Mouse (Mus musculus) hindbrain, embryonic 16.5 days (tissue): ENCODE measurements around the gene Nav2. TPM values are rescaled to one million over a fixed set of nuclear protein-coding genes. Genes with fewer than 3 reads are reported as not detected.
A peak's percentile ranks its signal among the peaks of the same experiment; 100 is the strongest.

ENCODE experiments used
- ATAC-seq: fragments of 200-750 bp; cut with Nextera tagmentation; 2 replicates; pipeline ENCODE4 v1.8.0; 2017; ENCODE audit warnings: moderate TSS enrichment, moderate library complexity
- H3K27ac ChIP-seq: fragments of 300-500 bp; sonication (generic); 2 replicates; pipeline ENCODE4 v1.5.1; 2014; ENCODE audit warnings: low read depth, mild to moderate bottlenecking, control low read depth, low read length, moderate library complexity
- H3K27me3 ChIP-seq: fragments of 300-500 bp; sonication (generic); replicated peaks from 2 replicates; pipeline ENCODE4 v1.6.1; 2014; ENCODE audit warnings: low read length; ENCODE audit not compliant: control insufficient read depth, insufficient read depth
- H3K36me3 ChIP-seq: fragments of 300-500 bp; sonication (generic); 2 replicates; pipeline ENCODE4 v1.6.1; 2014; ENCODE audit warnings: mild to moderate bottlenecking, low read length, moderate library complexity, mixed read lengths; ENCODE audit not compliant: control insufficient read depth, insufficient read depth
- H3K4me1 ChIP-seq: fragments of 300-500 bp; sonication (generic); 2 replicates; pipeline ENCODE4 v1.6.1; 2014; ENCODE audit warnings: low read depth, low read length; ENCODE audit not compliant: control insufficient read depth, insufficient read depth
- H3K4me2 ChIP-seq: fragments of 300-500 bp; sonication (generic); 2 replicates; pipeline ENCODE4 v1.6.1; 2014; ENCODE audit warnings: mild to moderate bottlenecking, low read length, control low read depth, moderate library complexity
- H3K4me3 ChIP-seq: fragments of 300-500 bp; sonication (generic); 2 replicates; pipeline ENCODE4 v1.5.1; 2014; ENCODE audit warnings: mild to moderate bottlenecking, low read length, control low read depth, moderate library complexity
- H3K9ac ChIP-seq: fragments of 300-500 bp; sonication (generic); 2 replicates; pipeline ENCODE4 v1.6.1; 2014; ENCODE audit warnings: low read depth, mild to moderate bottlenecking, control low read depth, low read length, moderate library complexity
- H3K9me3 ChIP-seq: fragments of 300-500 bp; sonication (generic); 2 replicates; pipeline ENCODE4 v1.6.1; 2014; ENCODE audit warnings: mild to moderate bottlenecking, low read length, moderate library complexity; ENCODE audit not compliant: control insufficient read depth
- WGBS: fragments of 180-500 bp; shearing (Covaris S2); extraction: QIAGEN DNeasy Blood & Tissue Kit; methylation state at CpG from one replicate; pipeline ENCODE4 v1.1.7; 2014; 5-methylcytosine and 5-hydroxymethylcytosine counted together
- polyA plus RNA-seq: library from polyadenylated mRNA; unstranded; fragments of >200 nt; fragmentation: Nextera tagmentation; extraction: Ambion mirVana; gene quantifications from 2 replicates; pipeline ENCODE4 v1.2.1, GENCODE M21; 2015

Nav2 gene
- polyA plus RNA-seq, 1 experiment from 2014 or later = 27.9 TPM

- Histone ChIP-seq H3K9me3 (no peaks in the 10 kb centered on the region), H3K4me1 (peaks cover 20% of the 10 kb centered on the region), H3K27ac (no peak overlapping the region), H3K36me3 (no peaks in the 10 kb centered on the region), H3K27me3 (no peaks in the 10 kb centered on the region), H3K9ac (no peak overlapping the region), H3K4me2 (no peak overlapping the region), H3K4me3 (no peak overlapping the region)
- ATAC-seq = no peak
- WGBS = 62% methylated on average over 5 of the region's 5 CpGs
These were observed 109.3 kb downstream of the Nav2 start for GRCm38 (mm10) chr7:49017794-49018193.

GRCm38 (mm10) chr7:49018478-49018914 lies 110.0 kb downstream of the Nav2 start:
- H3K4me3 ChIP-seq = no peak overlapping the region
- WGBS = 18% methylated on average over 7 of the region's 7 CpGs
- no peak overlapping the region for H3K4me2 ChIP-seq
- H3K9ac ChIP-seq = no peak overlapping the region
- no peaks in the 10 kb centered on the region for H3K36me3 ChIP-seq
- ATAC-seq = peak; percentile 44
- peaks cover 17% of the 10 kb centered on the region for H3K4me1 ChIP-seq
- H3K9me3 ChIP-seq = no peaks in the 10 kb centered on the region
- no peaks in the 10 kb centered on the region for H3K27me3 ChIP-seq
- no peak overlapping the region for H3K27ac ChIP-seq

DNA sequence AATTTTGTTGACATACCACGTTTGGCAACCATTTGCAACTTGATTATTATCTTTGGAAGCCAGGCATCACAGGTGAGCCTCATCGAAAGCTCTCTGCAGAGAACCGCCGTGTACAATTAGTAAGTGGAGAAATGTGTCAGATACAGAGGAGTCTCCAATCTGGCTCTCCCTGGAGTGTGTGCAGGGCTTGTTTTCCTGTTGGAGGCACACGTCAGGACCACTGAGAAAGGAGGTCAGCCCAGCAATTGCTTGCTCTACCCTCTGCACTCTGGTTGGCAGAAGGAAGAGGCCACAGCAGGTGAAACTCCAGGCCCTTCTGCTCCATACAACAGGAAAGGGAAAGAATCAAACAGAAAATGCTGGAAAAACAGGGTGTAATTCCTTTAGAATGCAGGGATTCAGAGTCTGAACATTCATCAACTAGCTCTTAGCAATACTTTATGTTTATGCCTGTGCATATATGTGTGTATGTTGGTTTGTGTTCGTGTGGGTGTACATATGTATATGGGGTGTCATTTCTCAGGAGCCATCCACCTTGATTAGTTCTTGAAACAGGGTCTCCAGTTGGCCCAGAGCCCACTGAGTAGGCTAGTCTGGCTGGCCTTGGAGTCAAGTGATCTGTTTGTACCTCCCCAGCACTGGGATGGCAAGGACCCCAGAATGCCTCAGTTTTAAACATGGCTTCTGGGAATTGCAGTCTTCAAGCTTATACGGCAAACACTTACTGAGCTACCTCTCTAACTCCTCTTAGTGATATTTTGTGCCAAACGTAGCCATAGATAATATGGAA lies 116.7 kb downstream of the Nav2 start:
- H3K9ac ChIP-seq = no peak overlapping the region
- H3K4me3 ChIP-seq = no peak overlapping the region
- ATAC-seq = no peak; the same call in 1 of the 2 replicates
- no peak overlapping the region for H3K4me2 ChIP-seq
- WGBS = 71% methylated on average over 8 of the region's 8 CpGs
- H3K4me1 ChIP-seq = peaks cover 4% of the 10 kb centered on the region; the same call in 1 of the 2 replicates
- no peaks in the 10 kb centered on the region for H3K36me3 ChIP-seq
- H3K27me3 ChIP-seq = no peaks in the 10 kb centered on the region
- no peaks in the 10 kb centered on the region for H3K9me3 ChIP-seq
- no peak overlapping the region for H3K27ac ChIP-seq

DNA sequence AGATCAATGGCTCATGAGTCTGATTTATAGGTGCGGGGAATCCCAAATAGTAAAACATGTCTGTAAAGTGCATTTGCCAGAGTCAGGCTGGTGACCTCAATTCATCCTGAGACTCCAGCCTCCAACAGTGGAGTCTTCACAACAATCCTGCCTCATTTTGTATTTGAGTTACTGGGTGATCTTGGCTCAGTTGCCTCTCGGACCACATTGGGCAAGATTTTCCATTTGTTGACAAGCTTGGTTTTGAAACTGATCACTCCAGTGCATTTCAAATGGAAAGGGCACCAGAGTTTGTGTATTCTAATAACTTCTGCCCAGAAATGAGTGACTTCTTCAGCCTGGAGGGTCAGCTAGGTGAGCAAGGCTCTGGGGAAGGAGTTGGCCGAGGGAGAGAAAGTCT lies 117.5 kb downstream of the Nav2 start:
- H3K9ac ChIP-seq = no peak overlapping the region
- WGBS = 77% methylated on average over 3 of the region's 3 CpGs
- no peak overlapping the region for H3K4me2 ChIP-seq
- no peak overlapping the region for H3K4me3 ChIP-seq
- H3K4me1 ChIP-seq = peaks cover 4% of the 10 kb centered on the region; the same call in 1 of the 2 replicates
- no peak for ATAC-seq
- H3K36me3 ChIP-seq = no peaks in the 10 kb centered on the region
- no peaks in the 10 kb centered on the region for H3K9me3 ChIP-seq
- H3K27me3 ChIP-seq = no peaks in the 10 kb centered on the region
- H3K27ac ChIP-seq = no peak overlapping the region

DNA sequence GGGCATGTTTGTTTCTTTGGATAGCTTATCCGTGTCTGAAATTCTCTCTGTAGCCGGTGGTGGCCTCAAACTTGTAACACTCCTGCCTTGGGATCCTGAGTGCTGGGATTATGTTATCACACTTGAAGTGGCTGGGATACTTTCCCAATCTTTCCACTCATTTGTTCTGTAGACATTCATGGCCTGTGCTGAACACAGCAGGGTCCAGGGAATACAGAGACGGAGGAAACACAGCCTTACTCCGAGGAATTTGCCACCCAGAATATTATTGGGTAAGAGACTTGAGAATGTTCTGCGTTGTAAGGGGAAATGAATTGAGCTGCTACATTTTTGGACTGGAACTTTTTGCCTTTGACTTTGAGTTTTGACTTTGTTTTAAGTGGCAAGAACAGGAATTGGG lies 118.0 kb downstream of the Nav2 start:
- no peaks in the 10 kb centered on the region for H3K36me3 ChIP-seq
- 67% methylated on average over 5 of the region's 5 CpGs for WGBS
- no peak for ATAC-seq
- no peak overlapping the region for H3K27ac ChIP-seq
- no peak overlapping the region for H3K4me2 ChIP-seq
- no peaks in the 10 kb centered on the region for H3K9me3 ChIP-seq
- H3K27me3 ChIP-seq = no peaks in the 10 kb centered on the region
- H3K9ac ChIP-seq = no peak overlapping the region
- peaks cover 4% of the 10 kb centered on the region; the same call in 1 of the 2 replicates for H3K4me1 ChIP-seq
- H3K4me3 ChIP-seq = no peak overlapping the region

- ATAC-seq = peak; percentile 63
- 43% methylated on average over 10 of the region's 10 CpGs for WGBS
- Histone ChIP-seq H3K9ac (no peak overlapping the region), H3K27ac (no peak overlapping the region), H3K4me1 (peaks cover 4% of the 10 kb centered on the region; the same call in 1 of the 2 replicates), H3K27me3 (no peaks in the 10 kb centered on the region), H3K9me3 (no peaks in the 10 kb centered on the region), H3K4me3 (no peak overlapping the region), H3K4me2 (no peak overlapping the region), H3K36me3 (no peaks in the 10 kb centered on the region)
These were observed 120.9 kb downstream of the Nav2 start for GRCm38 (mm10) chr7:49029282-49030012.

DNA sequence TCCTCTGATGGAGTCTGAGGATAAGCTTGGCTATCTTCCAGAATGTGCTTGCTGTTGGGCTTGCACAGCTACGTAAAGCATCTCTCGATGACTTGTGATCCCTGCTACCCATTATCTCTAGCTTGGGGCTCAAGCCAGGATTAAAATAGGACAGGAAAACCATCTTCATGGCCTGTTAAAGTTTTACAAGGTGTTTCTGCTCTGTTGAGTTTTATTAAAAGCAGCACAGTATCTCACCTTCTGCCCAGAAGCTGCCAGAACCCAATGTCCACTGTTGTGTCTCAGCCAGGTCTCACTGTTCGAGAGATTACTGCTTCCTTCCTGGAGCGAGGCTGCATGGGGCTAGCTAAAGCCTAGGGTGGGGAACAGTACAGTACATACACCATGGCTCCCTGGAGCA lies 123.7 kb downstream of the Nav2 start:
- 74% methylated on average over 4 of the region's 4 CpGs for WGBS
- Histone ChIP-seq H3K27me3 (no peaks in the 10 kb centered on the region), H3K9me3 (no peaks in the 10 kb centered on the region), H3K4me2 (no peak overlapping the region), H3K9ac (no peak overlapping the region), H3K4me1 (peaks cover 4% of the 10 kb centered on the region; the same call in 1 of the 2 replicates), H3K36me3 (no peaks in the 10 kb centered on the region), H3K4me3 (no peak overlapping the region), H3K27ac (no peak overlapping the region)
- no peak for ATAC-seq

DNA sequence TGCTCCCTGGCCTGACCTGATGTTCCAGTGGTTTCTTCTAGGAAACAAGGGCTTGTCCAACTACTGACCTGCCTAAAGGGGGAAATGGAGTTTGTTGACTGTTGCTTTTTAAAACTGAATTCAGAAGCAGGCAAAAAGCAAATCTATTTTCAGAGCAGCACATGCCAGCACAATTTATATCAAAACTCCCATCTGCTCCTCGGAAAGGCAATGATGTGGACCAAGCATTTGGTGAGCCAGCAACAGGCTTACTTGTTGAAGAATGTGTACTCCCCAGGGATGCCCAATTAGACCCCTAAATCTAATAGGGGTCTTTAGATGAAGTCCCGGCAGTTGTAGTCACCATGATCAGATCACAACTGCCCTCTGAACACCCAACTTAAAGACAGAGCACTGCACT lies 125.7 kb downstream of the Nav2 start:
- no peak overlapping the region for H3K4me3 ChIP-seq
- H3K4me2 ChIP-seq = no peak overlapping the region
- no peak overlapping the region for H3K27ac ChIP-seq
- H3K27me3 ChIP-seq = no peaks in the 10 kb centered on the region
- no peaks in the 10 kb centered on the region for H3K9me3 ChIP-seq
- no peaks in the 10 kb centered on the region for H3K36me3 ChIP-seq
- H3K9ac ChIP-seq = no peak overlapping the region
- peaks cover 4% of the 10 kb centered on the region; the same call in 1 of the 2 replicates for H3K4me1 ChIP-seq
- WGBS = 71% methylated on average over 2 of the region's 2 CpGs
- no peak for ATAC-seq

DNA sequence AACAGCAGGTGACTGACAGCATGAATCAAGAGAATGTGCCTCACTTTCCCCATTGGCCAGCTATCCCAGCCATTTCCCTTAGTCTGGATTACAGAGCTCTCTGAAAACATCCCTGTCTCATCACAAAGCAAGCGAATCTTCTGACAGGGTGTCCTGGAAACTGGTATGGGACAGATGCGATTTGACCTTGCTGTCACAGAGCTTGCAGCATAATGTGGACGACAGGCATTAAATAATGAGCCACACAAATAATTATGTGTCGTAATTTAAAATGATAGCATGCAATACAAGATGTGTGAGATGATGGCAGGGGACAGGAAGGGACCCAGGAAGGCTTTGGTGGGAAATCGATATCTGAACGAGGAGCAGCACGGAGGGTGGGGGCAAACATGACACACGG lies 131.6 kb downstream of the Nav2 start:
- 59% methylated on average over 8 of the region's 8 CpGs for WGBS

More for the DNA sequence above, 131.6 kb downstream of the Nav2 start:
- Histone ChIP-seq H3K36me3 (no peaks in the 10 kb centered on the region), H3K9me3 (no peaks in the 10 kb centered on the region), H3K4me1 (peaks cover 2% of the 10 kb centered on the region; the same call in 1 of the 2 replicates), H3K4me3 (no peak overlapping the region), H3K27me3 (no peaks in the 10 kb centered on the region), H3K27ac (no peak overlapping the region), H3K4me2 (no peak overlapping the region), H3K9ac (no peak overlapping the region)
- ATAC-seq = no peak
